Mouse (Mus musculus) right cerebral cortex, adult 2 months (tissue): ENCODE data around the gene Inpp5a.

Source experiments
- DNase-seq, 2 experiments: peaks; one replicate each; pipeline ENCODE4 v3.0.0; 2021 to 2022; ENCODE audit warnings: low spot score in 2 of 2

The Inpp5a gene

DNA sequence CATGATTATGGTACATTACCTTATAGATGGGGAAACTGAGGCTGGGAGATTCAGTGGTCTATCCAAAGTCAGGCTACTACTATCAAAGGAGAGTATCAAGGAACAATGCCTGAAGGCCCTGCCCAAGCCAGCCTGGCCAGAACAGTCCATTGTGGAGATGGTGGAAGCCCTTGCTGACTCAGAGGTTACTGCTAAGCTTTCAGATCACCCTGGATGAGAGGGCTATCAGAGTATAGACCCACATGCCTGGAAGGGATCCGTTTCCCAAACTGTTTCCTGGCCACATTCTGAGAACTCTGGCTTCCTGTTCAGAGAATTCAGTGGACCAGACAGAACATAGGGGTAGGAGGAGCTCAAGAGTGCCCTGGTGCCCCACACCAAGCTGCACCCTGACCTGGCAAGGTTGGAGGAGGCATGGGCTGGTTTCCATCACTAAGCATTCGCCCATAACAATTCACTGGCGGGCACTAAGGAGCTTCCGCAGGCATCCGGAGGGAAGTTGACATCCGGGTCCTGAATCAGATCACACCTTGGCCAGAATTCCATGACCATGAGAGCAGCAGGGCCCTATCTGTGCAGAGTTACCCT is 19.3 kb upstream of the Inpp5a start:
- DNase-seq: no peak

DNA sequence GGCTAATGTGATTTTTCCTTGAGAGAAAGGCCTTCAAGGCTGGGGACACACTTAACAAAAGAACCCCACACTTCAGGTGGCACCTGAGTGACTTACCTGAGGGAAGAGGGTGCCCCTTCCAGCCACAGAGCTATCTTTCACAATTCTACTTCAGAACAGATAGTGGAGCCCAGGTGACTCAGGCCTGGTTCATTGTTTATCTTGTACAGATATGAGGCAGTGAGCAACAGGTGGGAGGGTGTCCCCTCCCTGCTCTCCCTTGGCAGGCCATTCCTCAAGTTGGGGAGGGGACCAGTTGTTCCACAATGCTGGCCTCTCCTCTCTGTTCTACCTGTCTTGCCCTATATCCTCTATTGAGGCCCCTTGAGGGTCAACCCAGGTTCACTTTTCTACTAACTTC is 17.5 kb upstream of the Inpp5a start:
- DNase-seq: no peak

DNA sequence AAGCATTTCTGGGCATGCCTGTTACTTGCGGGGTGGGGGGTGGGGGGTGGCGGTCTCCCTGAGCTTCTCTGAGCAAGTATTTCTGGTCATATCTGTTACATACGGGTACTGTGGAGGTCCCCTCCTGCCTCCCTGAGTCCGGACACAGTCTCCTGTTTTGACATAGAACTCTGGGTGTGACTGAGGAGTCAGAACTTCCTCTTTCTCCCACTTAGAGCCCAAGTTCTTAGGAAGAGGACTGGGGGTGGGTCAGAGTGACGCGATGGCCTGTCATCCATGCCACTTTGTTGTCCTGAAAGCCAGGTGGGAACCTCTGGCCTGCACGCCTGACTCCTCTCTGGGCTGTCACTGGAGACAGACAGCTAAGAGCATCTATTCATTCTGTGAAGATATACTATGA is 11.5 kb upstream of the Inpp5a start:
- no peak for DNase-seq

DNA sequence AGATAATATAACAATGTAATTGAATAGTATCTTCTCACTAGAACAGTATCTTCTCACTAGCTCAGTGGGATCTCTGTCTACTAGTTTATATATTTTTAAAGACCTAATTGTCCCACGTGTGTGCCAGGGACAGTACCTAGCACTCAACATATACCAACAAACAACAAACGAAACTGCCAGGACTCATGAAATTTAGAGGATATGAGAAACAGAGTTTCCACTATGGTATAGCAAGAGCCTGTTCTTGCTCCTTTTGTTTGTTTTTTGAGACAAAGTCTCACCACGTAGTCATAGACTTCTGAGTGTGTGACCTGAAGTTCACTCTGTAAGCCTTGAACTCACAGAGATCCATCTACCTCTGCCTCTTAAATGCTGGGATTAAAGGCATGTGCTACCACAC is 10.6 kb upstream of the Inpp5a start:
- DNase-seq: no peak

DNA sequence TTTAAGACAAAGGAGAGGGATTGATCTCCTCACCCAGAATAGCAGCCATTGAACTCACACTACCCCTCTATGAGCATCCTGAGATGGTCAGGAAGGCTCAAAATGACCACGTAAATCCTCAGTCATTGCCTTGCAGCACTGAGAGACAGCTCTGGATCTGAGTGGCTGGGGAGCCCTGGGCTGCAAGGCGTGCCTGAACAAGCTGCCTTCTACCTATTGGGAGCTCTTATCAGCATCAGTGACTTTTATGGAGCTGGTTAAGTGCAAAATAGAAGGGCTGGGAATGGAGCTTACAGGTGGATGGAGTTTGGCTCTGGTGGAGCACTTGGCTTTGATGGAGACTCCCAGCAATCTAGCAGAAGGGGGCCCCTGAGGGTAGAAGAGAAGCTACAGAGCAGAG is 9.2 kb upstream of the Inpp5a start:
- no peak for DNase-seq

DNA sequence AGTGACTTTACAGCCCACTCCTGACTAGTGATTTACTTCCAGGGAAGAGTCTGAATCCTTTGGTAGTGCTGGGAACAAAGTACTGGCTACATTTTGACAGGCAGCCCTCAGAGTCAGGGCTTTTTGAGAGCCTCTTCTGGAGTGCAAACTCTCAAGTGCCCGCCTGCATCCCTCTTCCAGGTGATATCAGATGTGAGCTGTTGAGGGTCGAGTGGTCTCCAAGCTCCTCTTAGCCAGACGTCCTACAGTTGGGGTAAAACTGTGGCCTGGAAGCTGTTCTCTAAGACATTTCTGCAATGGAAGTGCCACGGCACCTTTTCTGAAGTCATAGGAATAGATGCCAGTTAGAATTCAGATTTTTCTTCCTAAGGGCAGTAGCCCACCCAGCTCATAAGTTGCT is 8.7 kb upstream of the Inpp5a start:
- DNase-seq: no peak

DNA sequence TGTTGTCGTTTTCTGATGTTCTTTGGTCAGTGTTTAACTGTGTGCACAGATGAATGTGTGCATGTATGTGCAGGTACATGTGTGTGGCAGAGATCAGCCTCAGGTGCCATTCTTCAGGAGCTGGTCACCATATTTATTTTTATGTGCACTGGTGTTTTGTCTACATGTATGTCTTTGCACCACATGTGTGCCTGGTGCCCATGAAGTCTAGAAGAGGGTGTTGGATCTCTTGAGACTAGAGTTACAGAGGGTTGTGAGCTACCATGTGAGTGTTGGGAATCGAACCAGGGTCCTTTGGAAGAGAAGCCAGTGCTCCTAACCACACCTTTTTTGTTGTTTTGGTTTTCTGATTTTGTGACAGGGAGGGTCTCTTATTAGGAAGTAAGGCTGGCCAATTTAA is 7.0 kb upstream of the Inpp5a start:
- no peak for DNase-seq

DNA sequence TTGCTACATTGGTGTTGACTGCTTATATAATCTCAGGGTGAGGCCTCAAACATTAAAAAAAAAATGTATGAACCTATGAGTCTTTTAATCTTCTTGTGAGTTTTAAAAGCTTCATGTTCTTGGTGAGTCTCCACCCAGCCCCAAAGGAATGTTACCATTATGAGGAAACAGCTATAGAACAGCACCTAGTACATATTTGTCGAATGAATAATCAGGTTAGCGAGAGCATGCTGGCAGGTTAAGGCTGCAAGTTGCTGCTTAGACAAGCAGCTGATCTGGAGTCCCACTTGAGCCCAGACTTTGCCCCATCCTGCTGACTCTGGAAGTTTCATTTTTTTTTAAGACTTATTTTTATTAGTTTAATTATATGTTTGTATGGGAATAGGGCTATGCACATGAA is 6.1 kb upstream of the Inpp5a start:
- no peak for DNase-seq

DNA sequence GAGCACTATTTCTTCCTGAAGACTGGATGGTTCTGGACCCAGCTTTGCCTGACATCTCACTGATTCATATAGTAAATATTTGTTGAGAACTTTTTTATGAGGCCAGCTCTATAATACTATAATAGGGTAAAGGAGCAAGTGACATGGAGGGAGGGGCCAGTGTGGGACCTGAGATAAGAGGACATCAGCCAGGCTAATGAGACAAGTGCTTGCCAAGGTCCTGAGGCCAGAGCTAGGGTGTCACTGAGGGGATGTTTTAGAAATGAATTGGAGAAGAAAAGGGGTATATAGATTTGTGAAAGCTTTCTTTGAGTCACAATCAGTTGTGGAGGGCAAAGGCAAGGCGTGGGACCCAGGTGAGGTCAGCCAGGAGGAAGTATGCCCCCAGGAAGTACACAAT is 4.4 kb upstream of the Inpp5a start:
- no peak for DNase-seq

DNA sequence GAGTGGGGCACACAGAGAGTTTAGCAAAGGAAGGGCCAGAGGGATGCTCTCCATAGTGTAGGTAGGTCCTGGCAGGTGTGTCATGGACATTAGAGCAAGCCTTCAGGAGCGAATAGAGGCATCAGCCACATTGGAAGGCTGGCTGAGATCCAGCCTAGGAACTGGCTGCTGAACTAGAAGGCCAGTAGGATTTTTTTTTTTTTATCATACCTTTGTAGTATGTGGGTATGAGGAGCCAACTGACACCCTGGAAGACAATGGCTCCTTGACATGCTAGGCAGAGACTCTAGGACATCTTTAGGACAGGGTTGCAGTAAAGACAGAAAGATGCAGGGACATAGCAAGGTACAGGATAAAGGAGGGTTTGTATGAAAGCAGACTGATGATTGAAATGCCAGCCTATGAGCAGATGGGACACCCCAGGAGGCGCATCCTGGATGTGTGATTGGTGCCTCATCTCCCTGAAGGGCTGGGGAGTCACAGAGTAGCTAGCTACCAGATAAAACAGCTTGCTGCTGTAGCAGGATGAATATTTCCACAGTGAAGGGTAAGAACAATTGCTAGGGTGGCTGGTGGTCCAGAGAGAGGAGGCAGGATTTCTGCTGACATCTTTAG is 3.9 kb upstream of the Inpp5a start:
- no peak for DNase-seq

DNA sequence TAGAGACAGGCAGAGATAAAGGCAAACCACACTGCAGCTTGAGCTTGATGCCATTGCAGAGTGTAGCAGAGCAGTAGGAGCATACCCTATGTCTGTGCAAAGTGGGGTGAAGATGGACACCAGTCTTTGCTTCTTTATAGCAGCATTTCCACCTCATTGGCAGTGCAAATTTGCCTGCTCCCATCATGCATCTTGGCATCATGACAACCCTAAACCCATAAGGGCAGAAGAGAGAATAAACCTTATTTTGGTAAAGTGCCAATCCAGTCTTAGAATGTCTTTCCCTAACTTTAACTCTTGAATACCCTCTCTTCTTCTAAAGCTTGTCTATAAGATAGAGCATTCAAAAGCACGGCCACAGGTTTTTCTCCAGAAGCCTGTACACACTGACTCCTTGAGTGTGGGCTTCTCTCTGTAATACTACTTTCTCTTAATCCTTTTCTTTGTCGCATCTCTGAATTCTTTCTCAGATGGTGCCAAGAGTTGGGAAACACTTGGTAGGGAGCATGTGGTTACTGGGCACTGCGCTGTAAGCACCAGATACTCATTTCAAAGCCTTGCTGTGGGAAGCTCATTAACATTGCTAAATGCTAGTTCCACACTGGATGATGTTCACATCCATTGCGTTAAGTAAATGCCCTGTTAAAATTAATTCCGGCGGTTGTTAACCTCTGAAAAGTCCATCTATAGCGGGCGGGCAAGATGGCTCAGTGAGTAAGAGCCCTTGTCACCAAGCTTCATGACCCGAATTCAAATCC is 1.8 kb upstream of the Inpp5a start:
- no peak for DNase-seq

DNA sequence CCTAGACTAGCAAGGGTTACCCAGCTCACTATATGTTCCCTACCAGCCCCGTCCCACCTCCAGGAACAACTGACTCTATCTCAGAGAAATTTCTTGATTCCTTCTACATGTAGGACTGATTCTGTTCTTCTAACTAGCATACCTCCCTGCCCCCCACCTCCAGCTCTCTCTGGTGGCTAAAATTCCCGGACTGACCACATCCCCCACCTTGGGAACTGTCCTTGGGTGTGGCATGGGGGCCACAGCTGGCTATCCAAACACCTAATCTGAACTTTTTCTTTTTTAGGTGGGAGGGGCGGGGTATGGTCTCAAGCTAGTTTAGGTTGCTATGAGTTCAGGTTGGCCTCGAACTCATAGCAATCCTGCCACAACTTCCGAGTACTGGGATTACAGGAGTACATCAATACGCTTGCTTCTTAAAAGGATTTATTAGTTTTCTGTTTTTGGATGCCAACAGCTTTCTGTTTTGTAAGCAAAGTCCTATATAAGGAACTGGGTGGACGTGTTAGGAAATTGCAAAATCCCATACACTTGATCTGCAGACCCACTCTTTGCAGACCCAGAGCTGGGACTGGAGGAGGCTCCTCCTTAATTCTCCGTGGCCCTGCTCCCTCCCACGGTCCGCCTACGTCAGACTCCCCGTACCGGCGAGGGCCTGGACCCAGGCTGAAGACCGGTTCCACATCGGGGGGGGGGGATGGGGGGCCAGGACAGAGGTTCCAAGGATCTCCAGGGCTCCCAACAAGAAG is 814 bp upstream of the Inpp5a start:
- DNase-seq: peak in 1 of 2 experiments; percentile 32

DNA sequence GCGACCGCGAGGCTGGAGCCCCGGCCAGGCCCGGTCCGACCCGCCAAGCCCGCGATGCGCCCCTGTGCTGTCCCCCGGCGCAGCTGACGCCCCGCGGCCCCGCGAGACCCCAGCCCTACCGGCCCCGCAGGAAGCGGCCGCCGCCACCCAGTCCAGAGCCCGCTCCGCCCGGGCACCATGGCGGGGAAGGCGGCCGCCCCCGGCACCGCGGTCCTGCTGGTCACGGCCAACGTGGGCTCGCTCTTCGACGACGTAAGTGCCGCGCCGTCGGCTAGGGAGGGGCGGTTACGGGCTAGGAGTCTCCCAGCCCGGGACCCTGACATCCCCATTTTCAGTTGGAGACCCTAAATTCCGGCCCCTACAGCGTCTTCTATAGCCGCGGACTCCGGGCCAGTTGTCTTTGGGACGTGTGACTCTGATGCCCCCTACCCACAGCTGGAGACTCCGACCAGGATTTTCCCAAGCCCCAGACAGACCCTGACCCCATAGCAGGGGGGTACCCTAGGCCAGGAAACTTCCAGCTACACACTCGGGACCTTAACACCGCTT is 378 bp downstream of the Inpp5a start:
- DNase-seq: no peak

DNA sequence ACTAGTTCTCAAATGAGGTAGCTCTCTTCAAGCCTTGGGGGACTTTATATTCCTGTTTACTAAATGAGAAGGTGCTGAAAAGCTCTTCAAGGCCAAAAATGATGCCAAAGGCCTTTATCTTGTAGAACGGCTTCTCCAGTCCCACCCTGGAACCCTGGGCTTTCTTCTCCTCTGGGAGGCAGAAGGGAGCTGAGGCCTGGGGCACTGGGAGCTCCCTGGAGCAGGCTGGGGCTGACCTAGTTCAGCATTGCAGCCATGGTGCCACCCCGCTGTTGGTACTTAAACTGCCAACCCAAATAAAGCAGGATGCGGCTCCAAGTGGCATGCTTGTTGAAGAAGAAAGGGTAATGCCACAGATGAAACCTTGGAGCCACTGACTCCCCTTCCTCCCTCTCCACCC is 1.5 kb downstream of the Inpp5a start:
- DNase-seq: peak in 1 of 2 experiments; percentile 17

DNA sequence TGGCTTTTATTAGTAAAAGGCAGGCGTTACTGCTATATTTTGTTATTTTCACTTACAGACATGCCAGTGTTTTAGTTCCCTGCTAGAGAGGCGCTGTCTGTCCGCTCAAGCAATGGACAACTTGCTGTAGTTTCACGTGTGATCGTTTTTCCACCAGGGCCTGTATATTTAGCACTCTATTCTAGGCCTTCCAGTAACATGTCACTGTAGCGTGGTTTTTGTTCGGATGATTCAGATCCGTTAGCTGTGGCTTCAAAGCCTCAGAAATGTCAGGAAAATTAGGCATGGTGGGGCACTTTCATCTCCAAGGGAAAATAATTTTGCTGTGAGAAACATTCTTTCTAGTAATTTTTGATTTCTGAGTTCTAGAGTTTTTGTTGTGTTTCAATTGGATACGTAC is 2.0 kb downstream of the Inpp5a start:
- peak; percentile 25 to 44 for DNase-seq

DNA sequence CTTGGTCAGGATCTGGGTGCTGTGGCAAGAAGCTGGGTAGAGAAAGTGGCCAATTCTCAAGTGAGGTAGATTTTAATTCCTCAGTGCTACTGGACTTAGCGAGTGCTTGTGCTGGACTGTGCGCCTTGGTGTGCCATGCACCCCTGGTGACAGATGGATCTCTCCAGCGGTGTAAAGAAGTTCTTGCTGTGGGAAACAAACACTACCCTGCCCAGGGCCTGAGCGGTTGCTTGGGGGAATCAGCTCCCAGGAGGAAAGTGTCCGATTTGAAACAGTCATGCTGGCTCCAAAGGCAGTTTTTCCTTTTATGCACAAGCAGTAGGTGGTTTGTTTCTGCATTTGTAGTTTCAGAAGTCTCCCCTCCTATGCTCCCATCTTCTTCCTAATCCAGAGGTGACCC is 2.8 kb downstream of the Inpp5a start:
- DNase-seq: no peak

DNA sequence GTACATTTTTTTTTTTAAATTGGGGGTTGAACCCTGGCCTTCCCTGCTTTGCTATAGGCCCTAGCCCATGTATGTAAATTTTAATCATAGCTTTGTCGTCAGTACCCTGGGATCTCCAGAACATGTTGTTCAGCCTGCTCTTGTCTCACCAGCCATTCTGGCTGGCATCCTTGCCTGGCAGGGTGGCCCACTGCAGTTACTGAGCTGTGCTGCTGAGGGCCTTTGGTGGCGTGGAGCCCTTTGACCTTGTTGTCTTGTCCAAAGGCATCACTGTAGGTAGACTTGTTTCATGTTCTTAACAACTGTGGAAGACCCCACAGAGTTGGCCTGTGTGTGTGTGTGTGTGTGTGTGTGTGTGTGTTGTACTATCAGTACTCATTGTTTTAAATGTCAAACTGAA is 3.2 kb downstream of the Inpp5a start:
- DNase-seq: no peak

DNA sequence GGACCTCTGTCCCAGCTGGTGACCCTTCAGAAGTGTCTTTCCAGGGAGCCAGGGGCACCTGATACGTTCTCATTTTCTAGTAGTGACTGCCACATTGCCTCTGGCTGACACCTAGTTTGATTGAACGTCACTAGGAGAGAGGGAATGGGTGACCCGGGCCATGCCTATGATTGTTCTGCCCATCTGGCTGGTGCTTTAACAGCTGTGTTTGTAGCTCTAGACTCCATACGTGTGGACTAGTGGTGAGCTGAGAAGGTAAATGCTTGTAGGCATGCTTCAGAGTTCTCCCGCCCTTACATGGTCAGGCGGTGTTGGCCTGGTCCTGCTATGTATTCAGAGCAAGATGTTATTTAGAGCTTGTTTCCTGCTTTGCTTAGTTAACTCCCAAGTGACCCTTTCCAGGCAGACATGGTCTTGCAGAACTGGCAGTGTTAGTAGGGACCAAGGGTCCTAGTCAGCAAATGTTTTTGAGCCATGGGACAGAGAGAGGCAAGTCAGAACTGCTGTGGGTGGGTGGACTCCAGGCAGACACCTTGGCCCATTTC is 3.9 kb downstream of the Inpp5a start:
- DNase-seq: no peak

DNA sequence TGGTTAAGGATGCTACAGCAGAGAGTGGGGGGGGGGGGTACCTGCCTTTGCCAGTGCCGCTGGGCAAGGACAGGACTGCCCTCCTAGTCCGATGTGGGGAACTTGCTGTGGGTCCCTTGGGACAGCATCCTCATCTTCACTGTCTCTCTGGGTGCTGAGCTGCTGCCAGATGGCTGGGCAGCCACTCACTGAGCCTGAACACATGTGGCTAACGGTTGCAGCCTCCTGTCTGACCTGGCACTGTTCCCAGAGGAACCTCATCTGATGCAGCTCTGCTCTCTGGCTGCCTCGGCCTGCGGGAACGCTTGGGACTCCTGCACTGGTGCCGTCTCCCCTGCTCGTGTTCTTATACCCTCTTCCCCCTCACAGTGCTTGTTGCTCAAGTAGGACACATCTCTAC is 8.6 kb downstream of the Inpp5a start:
- peak; percentile 37 for DNase-seq

DNA sequence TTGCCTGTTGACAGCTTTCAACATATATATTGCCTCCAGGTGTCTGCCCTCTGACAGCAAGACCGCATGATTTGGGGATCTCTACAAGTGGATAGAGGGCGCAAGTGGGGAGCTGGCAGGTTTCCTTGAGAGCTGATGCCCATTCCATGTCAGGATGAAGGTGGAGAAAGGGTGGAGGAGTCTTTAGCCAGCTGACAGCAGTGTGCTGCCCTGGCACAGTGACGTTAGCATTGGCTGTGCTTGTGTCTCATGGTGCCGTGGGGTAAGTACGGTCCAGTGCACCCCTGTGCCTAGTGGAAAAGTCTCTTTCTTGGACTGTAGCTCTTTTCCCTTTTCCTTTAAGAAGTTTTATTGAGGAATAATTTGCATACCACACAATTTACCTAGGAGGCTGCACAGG is 9.2 kb downstream of the Inpp5a start:
- DNase-seq: no peak

DNA sequence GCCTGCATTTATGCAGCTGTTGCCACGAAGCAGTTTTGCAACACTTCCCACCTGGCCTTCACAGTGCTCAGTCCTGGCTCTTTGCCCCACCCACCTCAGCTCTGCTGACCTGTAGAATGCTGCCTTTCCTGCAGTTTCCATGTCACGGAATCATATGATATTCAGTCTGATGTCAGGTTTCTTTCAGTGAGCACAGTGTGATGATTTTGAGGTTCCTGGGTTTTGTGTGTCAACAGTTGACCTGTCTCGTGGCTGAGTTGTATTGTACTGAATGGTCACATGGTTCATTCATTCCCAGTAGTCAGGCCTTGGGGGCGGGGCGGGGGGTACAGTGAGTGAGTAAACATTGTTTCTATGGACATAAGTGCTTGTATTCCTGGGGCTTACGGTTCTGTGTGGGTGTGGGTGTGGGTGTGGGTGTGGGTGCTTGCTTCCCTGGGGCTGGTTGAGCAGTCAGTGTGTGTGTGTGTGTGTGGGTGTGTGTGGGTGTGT is 9.7 kb downstream of the Inpp5a start:
- DNase-seq: no peak

DNA sequence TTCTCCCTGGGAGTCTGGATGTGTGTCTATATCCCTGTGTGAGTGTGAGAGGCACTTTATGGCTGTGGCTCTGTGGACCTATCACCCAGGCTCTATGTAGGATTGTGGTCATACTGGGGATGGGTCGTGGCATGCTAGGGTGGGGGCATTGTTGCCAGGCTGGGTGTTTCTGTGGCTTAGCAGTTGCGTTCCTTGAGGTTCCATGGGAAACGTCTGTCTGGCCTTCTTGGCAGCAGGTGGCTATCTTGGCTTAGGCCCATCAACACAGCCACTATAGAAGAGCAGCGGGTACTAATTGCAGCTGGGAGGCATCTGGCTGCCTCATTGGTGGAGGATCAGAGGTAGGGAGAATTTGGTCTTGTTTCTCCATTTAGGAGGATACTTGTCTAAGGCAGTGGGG is 10.7 kb downstream of the Inpp5a start:
- DNase-seq: no peak
